Mouse (Mus musculus): ENCODE measurements at regions not wholly inside any gene's neighbourhood (a gene's known extent, or its start where the extent isn't known, plus 50 kb on each side); places are given as distances from the start of the nearest gene placed in this dataset.

GRCm38 (mm10) chr12:106585626-106586025 lies 575.6 kb downstream of the Vrk1 start:
- DNase-seq (ENCODE audit: low spot score in 2 of 2), result no peak

- DNase-seq (ENCODE audit: low spot score in 2 of 2), result no peak
These were observed 582.7 kb downstream of the Vrk1 start for GRCm38 (mm10) chr12:106592686-106593085.

GRCm38 (mm10) chr12:106597636-106598035 lies 587.6 kb downstream of the Vrk1 start:
- DNase-seq (ENCODE audit: low spot score in 2 of 2), result no peak

GRCm38 (mm10) chr12:106607240-106607639 lies 597.2 kb downstream of the Vrk1 start:
- DNase-seq (ENCODE audit: low spot score in 2 of 2), result no peak

GRCm38 (mm10) chr12:106607655-106608337 lies 597.8 kb downstream of the Vrk1 start:
- no peak for DNase-seq (ENCODE audit: low spot score in 2 of 2)

GRCm38 (mm10) chr12:106618684-106619083 lies 608.7 kb downstream of the Vrk1 start:
- DNase-seq (ENCODE audit: low spot score in 2 of 2), result no peak

GRCm38 (mm10) chr12:106626786-106627185 lies 616.8 kb downstream of the Vrk1 start:
- DNase-seq (ENCODE audit: low spot score in 2 of 2), result no peak

- DNase-seq (ENCODE audit: low spot score in 2 of 2), result no peak
These were observed 622.5 kb downstream of the Vrk1 start for GRCm38 (mm10) chr12:106632566-106632965.

- no peak for DNase-seq (ENCODE audit: low spot score in 2 of 2)
These were observed 623.1 kb downstream of the Vrk1 start for GRCm38 (mm10) chr12:106633096-106633495.

GRCm38 (mm10) chr12:106658317-106658716 lies 648.3 kb downstream of the Vrk1 start:
- no peak for DNase-seq (ENCODE audit: low spot score in 2 of 2)

- DNase-seq (ENCODE audit: low spot score in 2 of 2), result no peak
These were observed 663.3 kb downstream of the Vrk1 start for GRCm38 (mm10) chr12:106673232-106673766.

GRCm38 (mm10) chr12:106674741-106675140 lies 664.7 kb downstream of the Vrk1 start:
- DNase-seq (ENCODE audit: low spot score in 2 of 2), result no peak

- DNase-seq (ENCODE audit: low spot score in 2 of 2), result no peak
These were observed 666.1 kb downstream of the Vrk1 start for GRCm38 (mm10) chr12:106676136-106676535.

- DNase-seq (ENCODE audit: low spot score in 2 of 2), result no peak
These were observed 666.5 kb downstream of the Vrk1 start for GRCm38 (mm10) chr12:106676566-106676965.

GRCm38 (mm10) chr12:106685986-106686385 lies 676.0 kb downstream of the Vrk1 start:
- DNase-seq (ENCODE audit: low spot score in 2 of 2), result no peak

- DNase-seq (ENCODE audit: low spot score in 2 of 2), result no peak
These were observed 677.7 kb downstream of the Vrk1 start for GRCm38 (mm10) chr12:106687751-106688150.

GRCm38 (mm10) chr12:106688156-106688740 lies 678.2 kb downstream of the Vrk1 start:
- no peak for DNase-seq (ENCODE audit: low spot score in 2 of 2)

- DNase-seq (ENCODE audit: low spot score in 2 of 2), result no peak
These were observed 692.9 kb downstream of the Vrk1 start for GRCm38 (mm10) chr12:106702958-106703357.

GRCm38 (mm10) chr12:106721271-106722009 lies 711.4 kb downstream of the Vrk1 start:
- DNase-seq (ENCODE audit: low spot score in 2 of 2), result no peak

- no peak for DNase-seq (ENCODE audit: low spot score in 2 of 2)
These were observed 712.0 kb downstream of the Vrk1 start for GRCm38 (mm10) chr12:106722010-106722362.

- DNase-seq (ENCODE audit: low spot score in 2 of 2), result no peak
These were observed 712.7 kb downstream of the Vrk1 start for GRCm38 (mm10) chr12:106722761-106723160.

GRCm38 (mm10) chr12:106726920-106727319 lies 716.9 kb downstream of the Vrk1 start:
- no peak for DNase-seq (ENCODE audit: low spot score in 2 of 2)

GRCm38 (mm10) chr12:106727486-106727885 lies 717.5 kb downstream of the Vrk1 start:
- no peak for DNase-seq (ENCODE audit: low spot score in 2 of 2)
